Mouse (Mus musculus): ENCODE results near the gene Nudt17.
A peak's percentile ranks its signal among the peaks of the same experiment; 100 is the strongest.
"Not testable (repeated sequence)": the region's sequence is repeated elsewhere in the genome, so short reads cannot be mapped to it uniquely, and the experiment has no call there.

Nudt17 gene

DNA sequence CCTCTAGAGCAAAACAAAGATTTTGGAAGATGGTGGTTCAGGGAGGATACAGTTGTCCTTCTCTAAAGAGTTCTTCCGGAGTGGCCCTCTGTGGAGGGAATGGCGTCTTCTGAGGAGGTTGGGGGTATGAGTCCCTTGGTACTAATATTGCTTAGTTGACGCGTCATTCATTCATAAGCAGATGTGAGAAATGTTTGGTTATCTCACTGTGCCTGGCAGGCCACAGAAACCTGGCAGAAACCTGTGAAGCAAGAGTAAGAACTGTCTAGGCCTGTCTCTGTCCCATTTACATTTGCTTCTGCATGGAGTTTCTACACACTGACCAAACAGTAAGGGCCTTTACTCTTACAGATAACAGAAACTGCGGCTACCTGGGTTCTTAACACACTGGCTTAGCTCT, 36.8 kb downstream of the Nudt17 start:
- no peak for DNase-seq (ENCODE audit: low read depth, low spot score)

GRCm38 (mm10) chr3:96669727-96670468, 38.5 kb downstream of the Nudt17 start, which contains the start of gene Ankrd35:
Gene Ankrd35 (plus strand): TSS chr3:96670131.
- DNase-seq (ENCODE audit: low read depth, low spot score) = peak; percentile 92

- peak; percentile 30 for DNase-seq (ENCODE audit: low read depth, low spot score)
Observed at GRCm38 (mm10) chr3:96668424-96669067, 39.8 kb downstream of the Nudt17 start.

- peak; percentile 62 for DNase-seq (ENCODE audit: low read depth, low spot score)
Observed at GRCm38 (mm10) chr3:96667316-96667715, 41.0 kb downstream of the Nudt17 start.

DNA sequence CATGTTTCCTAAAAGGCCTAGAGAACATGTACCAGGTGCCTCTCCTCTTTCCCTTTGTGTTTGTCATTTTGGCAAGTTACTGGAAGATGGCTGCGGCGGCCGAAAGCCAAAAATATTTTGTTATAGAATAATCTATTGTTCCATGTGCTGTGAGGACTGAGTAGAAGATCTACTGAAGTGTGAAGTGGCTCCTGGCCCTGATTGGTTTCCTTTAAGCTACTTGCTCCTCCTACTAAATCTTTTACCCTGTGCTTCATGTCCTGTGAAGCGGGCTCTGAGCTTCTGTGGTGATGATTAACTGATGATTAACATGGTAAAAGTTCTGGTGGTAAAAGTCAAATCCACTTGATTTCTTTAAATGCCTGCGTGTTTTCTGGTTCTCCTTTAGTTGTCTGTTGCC, 41.4 kb downstream of the Nudt17 start:
- DNase-seq (ENCODE audit: low read depth, low spot score) = no peak

DNA sequence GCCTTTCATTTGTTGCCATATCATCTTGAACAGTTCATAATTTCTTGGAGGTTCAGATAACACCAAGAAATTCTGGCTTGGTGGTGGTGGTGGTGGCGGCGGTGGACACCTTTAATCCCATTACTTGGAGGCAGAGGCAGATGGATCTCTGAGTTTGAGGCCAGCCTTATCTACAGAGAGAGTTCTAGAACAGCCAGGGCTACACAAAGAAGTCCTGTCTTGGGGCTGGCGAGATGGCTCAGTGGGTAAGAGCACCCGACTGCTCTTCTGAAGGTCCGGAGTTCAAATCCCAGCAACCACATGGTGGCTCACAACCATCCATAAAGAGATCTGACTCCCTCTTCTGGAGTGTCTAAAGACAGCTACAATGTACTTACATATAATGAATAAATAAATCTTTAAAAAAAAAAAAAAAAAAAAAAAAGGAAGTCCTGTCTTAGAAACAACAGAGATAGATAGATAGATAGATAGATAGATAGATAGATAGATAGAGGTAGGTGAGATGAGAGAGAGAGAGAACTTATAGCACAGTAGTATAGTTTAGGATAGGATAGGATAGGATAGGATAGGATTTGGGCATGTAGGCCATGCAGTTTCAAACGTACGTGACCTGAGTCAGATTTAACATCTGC, 42.5 kb downstream of the Nudt17 start:
- DNase-seq (ENCODE audit: low read depth, low spot score) = not testable (repeated sequence)

DNA sequence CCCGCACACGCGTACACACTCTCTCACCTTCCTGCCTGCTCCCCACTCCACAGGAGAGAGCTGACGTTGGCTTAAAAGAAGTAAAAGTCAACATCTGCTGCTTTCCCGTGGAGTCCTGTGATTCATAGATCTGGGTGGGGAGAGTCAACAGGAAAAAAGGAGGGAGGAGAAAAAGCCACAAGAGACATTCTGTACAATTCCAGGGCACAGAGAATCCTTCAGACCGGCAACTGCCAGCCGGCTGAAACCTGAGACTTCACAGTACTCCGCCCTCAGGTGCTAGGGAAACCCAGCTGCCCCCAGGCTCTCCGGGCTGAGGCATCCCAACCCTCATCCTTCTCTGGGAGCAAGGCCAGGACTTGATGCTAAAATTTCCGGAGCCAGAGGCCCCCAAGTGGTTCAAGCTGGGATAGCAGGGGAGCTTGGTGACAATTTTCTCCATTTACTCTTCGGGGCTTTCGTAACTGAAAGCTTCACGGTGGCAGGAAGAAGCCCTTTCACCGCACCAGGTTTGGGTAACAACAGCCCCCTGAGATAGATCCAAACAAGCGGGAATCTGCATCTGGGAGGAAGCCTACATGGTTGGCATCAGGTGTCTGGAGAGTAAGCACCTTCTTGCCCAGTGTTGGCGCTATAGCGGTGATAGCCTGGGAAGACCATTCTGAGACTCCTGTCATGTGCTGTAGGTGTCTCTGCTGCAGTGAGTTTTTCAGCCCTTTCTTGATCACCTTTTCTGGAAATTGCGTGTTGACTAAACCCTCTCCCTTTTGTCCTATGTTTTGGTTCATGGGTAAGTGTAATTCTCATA, 44.7 kb downstream of the Nudt17 start:
- DNase-seq (ENCODE audit: low read depth, low spot score) = peak; percentile 57

DNA sequence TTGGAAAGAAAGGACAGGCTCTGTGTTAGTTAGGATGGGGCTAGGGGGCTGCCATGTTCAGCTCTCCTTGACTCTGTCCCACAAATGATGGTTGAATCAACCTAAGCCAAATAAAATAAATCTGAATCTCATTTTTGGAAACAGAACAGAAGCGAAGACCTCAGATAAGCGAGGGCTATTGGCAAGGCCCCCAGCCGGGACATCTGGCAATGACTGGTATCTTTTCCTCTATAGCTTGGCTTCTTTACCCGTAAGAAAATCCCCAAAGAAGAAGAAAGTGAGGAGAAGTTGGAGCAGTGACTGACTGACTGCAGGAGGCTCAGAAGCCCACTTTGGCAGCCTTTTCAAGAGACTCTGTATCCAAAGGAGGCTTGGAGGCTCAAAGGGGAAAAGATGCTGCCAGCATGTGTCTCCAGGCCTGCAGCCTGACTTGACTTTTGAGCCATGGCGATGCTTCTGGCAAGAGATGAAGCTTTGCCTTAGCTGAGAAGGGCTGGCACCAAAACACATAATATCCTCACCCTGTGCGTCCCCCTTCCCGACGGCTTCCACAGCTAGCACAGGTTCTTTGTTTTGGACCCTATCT, 45.5 kb downstream of the Nudt17 start:
- DNase-seq (ENCODE audit: low read depth, low spot score) = no peak

GRCm38 (mm10) chr3:96660901-96661300, 47.5 kb downstream of the Nudt17 start:
- DNase-seq (ENCODE audit: low read depth, low spot score) = peak; percentile 49
